Mouse (Mus musculus) midbrain, embryonic 15.5 days (tissue): ENCODE data around the gene Rp2. TPM values are rescaled to one million over a fixed set of nuclear protein-coding genes. Genes with fewer than 3 reads are reported as not detected.

Experiments used
- polyA plus RNA-seq: library from polyadenylated mRNA; unstranded; fragments of >200 nt; fragmentation: Nextera tagmentation; extraction: Ambion mirVana; gene quantifications from 2 replicates; pipeline ENCODE4 v1.2.1, GENCODE M21; 2015

The Rp2 gene
- polyA plus RNA-seq, 1 experiment from 2014 or later: 14.9 TPM

Other genes starting within 250 kb of the Rp2 start
- 12.8 and 13.3 TPM in 2 replicates for gene Slc9a7, start 72.7 kb upstream of the Rp2 start, polyA plus RNA-seq
- gene Jade3, start 61.2 kb downstream of the Rp2 start, polyA plus RNA-seq: 5.5 and 6.1 TPM in 2 replicates
- 0.54 and 1.0 TPM in 2 replicates for gene Rgn, start 185.3 kb downstream of the Rp2 start, polyA plus RNA-seq